Mouse (Mus musculus) hindbrain, embryonic 14.5 days (tissue): ENCODE results near the gene Gemin4. TPM values are rescaled to one million over a fixed set of nuclear protein-coding genes. Genes with fewer than 3 reads are reported as not detected.
"Not testable (repeated sequence)": the region's sequence is repeated elsewhere in the genome, so short reads cannot be mapped to it uniquely, and the experiment has no call there.

Experiments
- ATAC-seq: fragments of 200-750 bp; cut with Nextera tagmentation; 2 replicates; pipeline ENCODE4 v1.8.0; 2017; ENCODE audit warnings: moderate number of reproducible peaks, mild to moderate bottlenecking, moderate TSS enrichment, moderate library complexity; ENCODE audit not compliant: low FRiP score
- DNase-seq: peaks from one replicate; pipeline ENCODE4 v3.0.0-alpha.2; 2015; ENCODE audit warnings: low spot score
- H3K27ac ChIP-seq: fragments of 300-500 bp; sonication (generic); 2 replicates; pipeline ENCODE4 v1.5.1; 2014; ENCODE audit warnings: mild to moderate bottlenecking, moderate library complexity
- H3K27me3 ChIP-seq: fragments of 300-500 bp; sonication (generic); 2 replicates; pipeline ENCODE4 v1.6.1; 2014; ENCODE audit warnings: mild to moderate bottlenecking, low read length, mixed read lengths; ENCODE audit not compliant: control insufficient read depth, insufficient read depth
- H3K36me3 ChIP-seq: fragments of 300-500 bp; sonication (generic); replicated peaks from 2 replicates; pipeline ENCODE4 v1.6.1; 2014; ENCODE audit not compliant: control insufficient read depth, insufficient read depth
- H3K4me1 ChIP-seq: fragments of 300-500 bp; sonication (generic); replicated peaks from 2 replicates; pipeline ENCODE4 v1.6.1; 2014; ENCODE audit warnings: antibody characterized with exemption, low read length, mixed read lengths; ENCODE audit not compliant: control insufficient read depth, insufficient read depth
- H3K4me2 ChIP-seq: fragments of 300-500 bp; sonication (generic); replicated peaks from 2 replicates; pipeline ENCODE4 v1.6.1; 2014; ENCODE audit warnings: mild to moderate bottlenecking, moderate library complexity
- H3K4me3 ChIP-seq: fragments of 300-500 bp; sonication (generic); replicated peaks from 2 replicates; pipeline ENCODE4 v1.5.1; 2014; ENCODE audit warnings: mild to moderate bottlenecking, low read length
- H3K9ac ChIP-seq: fragments of 300-500 bp; sonication (generic); 2 replicates; pipeline ENCODE4 v1.6.1; 2014
- H3K9me3 ChIP-seq: fragments of 300-500 bp; sonication (generic); 2 replicates; pipeline ENCODE4 v1.6.1; 2016; ENCODE audit warnings: low read length; ENCODE audit not compliant: control insufficient read depth
- WGBS: fragments of 180-500 bp; shearing (Covaris S2); extraction: QIAGEN DNeasy Blood & Tissue Kit; methylation state at CpG from one replicate; pipeline ENCODE4 v1.1.7; 2014; 5-methylcytosine and 5-hydroxymethylcytosine counted together
- polyA plus RNA-seq: library from polyadenylated mRNA; unstranded; fragments of >200 nt; fragmentation: Nextera tagmentation; extraction: Ambion mirVana; gene quantifications from 2 replicates; pipeline ENCODE4 v1.2.1, GENCODE M21; 2014

Gemin4 gene
- polyA plus RNA-seq, 1 experiment from 2014 or later = 13.9 TPM

DNA sequence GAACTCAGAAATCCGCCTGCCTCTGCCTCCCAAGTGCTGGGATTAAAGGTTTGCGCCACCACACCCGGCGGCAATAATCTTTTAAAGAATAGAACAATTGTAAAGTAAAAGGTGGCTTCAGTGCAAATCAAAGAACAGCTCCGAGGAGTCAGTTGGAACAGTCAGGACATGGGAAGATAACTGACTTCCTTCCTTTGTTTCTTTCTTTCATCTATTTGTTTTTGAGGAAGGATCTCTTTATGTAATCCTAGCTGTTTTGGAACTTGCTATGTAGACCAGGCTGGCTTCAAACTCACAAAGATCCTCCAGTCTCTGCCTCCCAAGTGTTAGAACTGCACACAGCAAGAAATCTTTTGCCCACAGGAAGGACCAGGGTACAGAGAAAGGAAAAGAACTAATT is 7.2 kb upstream of the Gemin4 start:
- no peak overlapping the region for H3K27ac ChIP-seq
- H3K36me3 ChIP-seq = peaks cover 81% of the 10 kb centered on the region
- no peaks in the 10 kb centered on the region for H3K27me3 ChIP-seq
- no peak overlapping the region for H3K4me3 ChIP-seq
- no peaks in the 10 kb centered on the region for H3K9me3 ChIP-seq
- no peak overlapping the region for H3K4me2 ChIP-seq
- H3K4me1 ChIP-seq = no peaks in the 10 kb centered on the region
- DNase-seq (no peak), ATAC-seq (no peak)
- H3K9ac ChIP-seq = no peak overlapping the region
- 91% methylated on average over 5 of the region's 5 CpGs for WGBS

DNA sequence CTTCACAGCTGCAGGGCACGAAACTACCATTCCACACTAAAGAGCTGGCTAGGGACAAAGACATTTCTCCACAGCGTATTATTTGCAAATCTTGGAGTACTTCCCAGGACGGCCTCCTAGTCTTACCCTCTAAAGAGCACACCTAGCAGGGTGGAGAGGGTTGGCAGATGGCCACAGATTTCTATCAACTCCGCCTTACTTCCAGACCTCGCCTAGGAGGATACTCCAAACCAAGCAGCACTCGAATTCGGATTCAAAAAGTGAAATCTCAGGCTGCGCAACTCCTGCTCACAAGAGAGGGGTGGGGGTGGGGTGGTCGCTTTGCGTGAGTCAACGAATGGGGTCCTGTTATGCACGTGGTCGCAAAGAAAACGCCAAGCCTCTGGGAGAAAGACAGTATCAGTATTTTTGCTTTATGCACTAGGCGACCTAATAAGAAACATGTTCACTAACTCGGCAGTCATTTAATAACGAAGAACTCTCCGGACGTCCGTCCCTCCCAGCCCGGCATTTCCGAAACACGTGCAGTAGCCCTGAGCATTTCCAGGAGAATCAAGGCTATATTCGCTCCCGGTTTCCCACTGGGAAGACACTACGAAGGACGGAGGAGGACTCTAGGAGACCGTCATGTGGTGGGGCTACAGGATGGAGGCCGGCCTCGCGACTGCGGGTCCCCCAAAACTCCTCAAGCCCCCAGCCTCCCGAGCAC is 629 bp downstream of the Gemin4 start:
- H3K27ac ChIP-seq = peak overlapping the region; percentile 93
- H3K4me1 ChIP-seq = no peaks in the 10 kb centered on the region
- H3K4me2 ChIP-seq = peak overlapping the region; percentile 90
- peaks cover 48% of the 10 kb centered on the region for H3K36me3 ChIP-seq
- H3K9me3 ChIP-seq = no peaks in the 10 kb centered on the region
- 3% methylated on average over 33 of the region's 33 CpGs for WGBS
- peak; percentile 18; the same call in 1 of the 2 replicates for ATAC-seq
- peak; percentile 59 for DNase-seq
- H3K27me3 ChIP-seq = no peaks in the 10 kb centered on the region
- H3K9ac ChIP-seq = peak overlapping the region; percentile 95
- peak overlapping the region; percentile 67 for H3K4me3 ChIP-seq

DNA sequence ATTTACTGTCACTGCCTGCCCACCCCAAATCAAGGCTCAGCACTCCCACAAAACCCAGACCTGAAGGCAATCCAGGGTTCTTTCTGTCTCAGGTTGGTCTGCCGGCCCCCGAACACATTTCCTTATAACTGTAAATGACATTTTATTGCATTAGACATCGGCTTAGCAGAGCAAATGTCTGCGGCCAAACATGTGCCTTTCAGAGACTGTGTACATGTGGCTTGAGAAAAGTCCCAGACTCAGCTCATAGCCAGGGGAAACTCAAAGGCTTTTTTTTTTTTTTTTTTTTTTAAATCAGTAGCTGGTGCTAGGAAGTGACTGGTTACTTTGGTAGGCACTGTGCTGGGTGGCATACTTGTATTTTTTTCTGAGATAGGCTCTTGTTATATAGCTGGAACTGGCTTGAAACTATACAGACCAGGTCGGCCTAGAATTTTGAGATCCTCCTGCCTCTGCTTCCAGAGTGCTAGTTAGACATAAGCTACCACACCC is 1.4 kb downstream of the Gemin4 start:
- Histone ChIP-seq H3K4me3 (no peak overlapping the region), H3K9ac (0 out of 2 replicates have a peak overlapping the region, but pooled peaks have one; percentile 95), H3K27ac (no peak overlapping the region)

DNA sequence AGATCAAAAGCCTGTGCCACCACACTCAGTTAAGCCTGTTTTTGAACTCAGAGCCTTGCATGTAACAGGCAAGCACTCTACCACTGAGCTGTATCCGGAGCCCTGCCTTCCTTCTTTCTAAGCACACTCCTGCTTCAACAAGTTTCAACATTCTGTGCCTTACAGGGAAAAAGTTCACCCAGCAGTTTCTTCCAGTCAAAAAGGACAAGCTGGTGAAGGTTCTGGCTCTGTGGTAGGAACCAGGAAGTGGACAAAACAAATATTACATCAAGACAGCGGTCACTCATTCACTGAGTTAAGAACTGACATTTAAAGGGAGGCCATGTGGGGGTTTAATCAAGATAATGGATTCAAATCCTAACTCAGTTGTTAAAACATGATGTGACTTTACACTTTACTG is 2.5 kb downstream of the Gemin4 start:
- no peak for DNase-seq
- Histone ChIP-seq H3K9me3 (no peaks in the 10 kb centered on the region), H3K4me2 (no peak overlapping the region), H3K4me1 (no peaks in the 10 kb centered on the region), H3K27me3 (no peaks in the 10 kb centered on the region), H3K36me3 (peaks cover 46% of the 10 kb centered on the region), H3K27ac (no peak overlapping the region), H3K4me3 (no peak overlapping the region), H3K9ac (no peak overlapping the region)
- ATAC-seq = no peak
- 94% methylated on average over 2 of the region's 2 CpGs for WGBS

More for the DNA sequence above, 1.4 kb downstream of the Gemin4 start:
- WGBS = 97% methylated on average over 5 of the region's 5 CpGs
- no peak for ATAC-seq
- no peak for DNase-seq
- Histone ChIP-seq H3K9me3 (no peaks in the 10 kb centered on the region), H3K36me3 (peaks cover 47% of the 10 kb centered on the region), H3K4me2 (peak overlapping the region; percentile 90), H3K4me1 (no peaks in the 10 kb centered on the region), H3K27me3 (no peaks in the 10 kb centered on the region)

DNA sequence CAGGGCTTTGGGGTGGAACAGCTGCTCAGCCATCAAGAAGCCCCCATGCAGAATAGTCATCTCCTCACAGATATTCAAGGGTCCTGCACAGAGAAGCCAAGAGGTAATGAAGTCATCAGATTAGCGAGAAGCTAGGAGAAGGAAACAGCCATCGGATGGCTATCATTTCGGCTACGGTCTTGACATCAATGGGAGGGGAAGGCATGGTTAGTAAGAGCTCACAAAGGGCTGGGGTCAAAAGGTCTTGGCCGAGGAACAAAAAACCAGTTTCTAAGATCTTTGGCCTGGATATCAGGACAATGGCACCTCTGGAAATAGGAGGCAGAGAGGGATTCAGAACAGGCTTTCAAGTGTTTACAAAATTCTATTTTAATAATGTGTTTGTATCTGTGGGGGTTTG is 3.6 kb downstream of the Gemin4 start:
- no peak overlapping the region for H3K4me3 ChIP-seq
- no peak overlapping the region for H3K27ac ChIP-seq
- 11% methylated on average over 5 of the region's 5 CpGs for WGBS
- peaks cover 48% of the 10 kb centered on the region for H3K36me3 ChIP-seq
- no peaks in the 10 kb centered on the region for H3K27me3 ChIP-seq
- H3K9me3 ChIP-seq = no peaks in the 10 kb centered on the region
- ATAC-seq (no peak), DNase-seq (no peak)
- no peak overlapping the region for H3K4me2 ChIP-seq
- H3K9ac ChIP-seq = no peak overlapping the region
- no peaks in the 10 kb centered on the region for H3K4me1 ChIP-seq

DNA sequence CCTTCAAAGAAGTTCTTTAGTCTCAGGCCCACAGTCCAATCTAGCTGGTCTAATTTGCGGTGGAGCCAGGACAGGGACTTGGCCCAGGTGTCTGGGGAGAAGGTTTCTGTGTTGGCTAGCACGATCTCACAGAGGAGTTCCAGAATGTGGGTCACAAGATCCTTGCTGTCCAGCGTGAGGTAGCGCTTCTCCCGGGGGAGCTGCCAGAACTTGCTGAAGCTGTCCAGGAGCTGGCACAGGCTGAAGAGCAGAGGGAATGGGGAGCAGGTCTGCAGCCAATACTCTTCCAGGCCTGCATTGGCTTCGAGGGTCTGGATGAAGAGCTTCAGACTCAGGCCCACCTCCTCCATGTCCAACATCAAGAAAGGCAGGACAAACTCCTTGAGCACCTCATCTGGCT is 5.9 kb downstream of the Gemin4 start:
- ATAC-seq = not testable (repeated sequence)
- 100% methylated on average over 1 of the region's 6 CpGs for WGBS

DNA sequence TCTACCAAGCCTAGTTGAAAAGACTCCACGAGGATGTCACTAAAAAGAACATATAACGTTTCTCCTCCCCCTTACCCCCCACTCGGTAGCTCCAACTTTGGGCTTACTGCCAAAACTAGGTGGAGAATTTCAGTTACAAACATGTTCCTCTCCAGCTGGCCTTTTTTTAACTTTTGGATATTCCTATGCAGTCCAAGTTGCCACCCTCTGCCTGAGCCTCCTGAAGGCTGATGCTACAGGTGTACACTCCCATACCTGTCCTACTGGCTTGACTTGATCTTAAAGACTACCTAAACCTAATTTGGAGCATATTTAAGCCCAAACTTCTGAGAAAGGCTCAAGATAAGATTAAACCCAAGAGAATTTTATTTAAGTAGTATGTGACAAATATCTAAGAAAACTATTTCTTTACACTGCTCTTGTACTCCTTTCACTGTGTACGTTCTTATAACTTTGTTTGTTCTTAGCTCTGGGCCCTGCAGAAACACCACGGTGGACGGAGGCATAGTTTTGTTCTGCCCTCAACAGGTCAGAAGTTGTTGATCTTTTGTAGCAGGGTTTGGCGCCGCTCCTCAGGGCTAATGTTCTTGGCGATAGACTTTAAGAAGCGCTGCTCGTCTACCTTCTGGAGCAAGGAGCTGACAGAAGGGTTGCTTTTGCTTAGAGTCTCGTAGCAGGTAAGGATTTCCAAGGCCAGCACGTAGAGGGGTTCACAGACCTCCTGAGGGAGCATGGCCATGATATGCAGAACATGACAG is 7.1 kb downstream of the Gemin4 start:
- Histone ChIP-seq H3K4me2 (no peak overlapping the region), H3K4me3 (no peak overlapping the region), H3K9ac (no peak overlapping the region), H3K9me3 (no peaks in the 10 kb centered on the region), H3K27me3 (no peaks in the 10 kb centered on the region), H3K27ac (no peak overlapping the region), H3K4me1 (no peaks in the 10 kb centered on the region), H3K36me3 (peaks cover 81% of the 10 kb centered on the region)
- WGBS = 87% methylated on average over 13 of the region's 13 CpGs
- no peak for DNase-seq
- no peak for ATAC-seq

More for the DNA sequence above, 5.9 kb downstream of the Gemin4 start:
- H3K27ac ChIP-seq, H3K9me3 ChIP-seq, H3K4me2 ChIP-seq, H3K27me3 ChIP-seq, H3K4me3 ChIP-seq, H3K9ac ChIP-seq, DNase-seq, H3K4me1 ChIP-seq: not testable (repeated sequence)
- H3K36me3 ChIP-seq = peaks cover 69% of the 10 kb centered on the region

DNA sequence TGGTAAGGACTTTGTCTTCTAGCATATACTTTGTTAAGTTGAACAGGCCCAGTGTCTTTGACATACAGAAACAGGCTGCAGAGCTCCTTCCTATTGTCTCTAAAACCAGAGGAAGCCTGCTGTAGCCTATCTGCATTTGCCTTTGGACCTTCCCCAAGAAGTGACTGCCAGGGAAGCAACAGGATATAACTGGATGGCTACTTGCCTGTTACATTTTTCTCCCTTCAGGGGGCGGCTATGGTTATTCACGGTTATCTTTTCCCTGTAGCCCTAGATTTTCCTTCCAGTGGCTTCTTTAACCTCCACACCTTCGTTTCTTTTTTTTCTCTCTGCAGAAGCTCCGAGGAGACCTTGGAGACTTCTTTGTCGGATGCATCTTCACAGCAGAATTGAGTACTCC is 10.7 kb downstream of the Gemin4 start:
- peaks cover 77% of the 10 kb centered on the region for H3K36me3 ChIP-seq

More for the DNA sequence above, 10.7 kb downstream of the Gemin4 start:
- Histone ChIP-seq H3K27me3 (no peaks in the 10 kb centered on the region), H3K4me3 (no peak overlapping the region), H3K9me3 (no peaks in the 10 kb centered on the region), H3K9ac (no peak overlapping the region), H3K4me1 (peaks cover 8% of the 10 kb centered on the region), H3K4me2 (no peak overlapping the region), H3K27ac (no peak overlapping the region)
- 90% methylated on average over 5 of the region's 5 CpGs for WGBS
- DNase-seq = no peak
- no peak for ATAC-seq
